In the genomic region with DNA sequence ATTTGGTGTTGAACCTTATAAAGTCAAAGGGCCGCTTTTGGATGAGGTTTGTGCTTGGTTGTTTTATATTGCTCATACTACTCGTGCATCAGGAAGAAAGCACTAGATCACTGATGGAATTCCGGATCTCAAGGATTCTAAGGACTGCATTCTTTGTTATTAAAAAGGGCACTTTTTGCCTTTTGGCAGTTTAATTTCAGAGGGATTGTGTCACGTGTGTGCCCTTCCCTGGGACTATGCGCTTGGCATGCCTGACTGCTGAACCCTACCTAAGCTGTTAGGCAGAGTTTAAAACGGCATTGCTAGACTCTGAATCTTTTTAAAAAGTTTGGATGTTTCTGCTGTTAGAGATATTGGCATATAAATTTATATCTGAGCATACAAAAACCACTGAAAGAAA, we compare ENCODE assay signal across 12 mouse cellular contexts. TPM values are rescaled to one million over a fixed set of nuclear protein-coding genes. Genes with fewer than 3 reads are reported as not detected.
DNase-seq lines count a peak whose midpoint lies in the region; ATAC-seq lines count a peak whose summit lies in the region.
"Had no signal": no experiment of that assay in that cellular context is flagged by ENCODE, and none has a peak within 500 bp of the region (broad histone marks: within the 10 kb centered on the region; RNA-seq: fewer than 3 reads in every experiment).

No protein-coding gene starts in this region.

- peak overlapping the region; percentile 74 for H3K9ac ChIP-seq in forebrain, embryonic 11.5 days (ENCODE audit: low read length)
- peak overlapping the region; percentile 50 for H3K9ac ChIP-seq in hindbrain, embryonic 16.5 days (ENCODE audit: low read depth, low read length)
- peak overlapping the region; percentile 56 for H3K9ac ChIP-seq in midbrain, embryonic 13.5 days (replicated peaks)
- H3K9ac ChIP-seq in heart, embryonic 11.5 days (ENCODE audit: low read depth, low read length): no peak overlapping the region
- H3K9ac ChIP-seq: liver, embryonic 14.5 days had no signal

- peaks cover 4% of the 10 kb centered on the region; the same call in 1 of the 2 replicates for H3K4me1 ChIP-seq in forebrain, embryonic 11.5 days (replicated peaks; ENCODE audit: control insufficient read depth, insufficient read depth, low read length)
- peaks cover 5% of the 10 kb centered on the region for H3K4me1 ChIP-seq in hindbrain, embryonic 16.5 days (ENCODE audit: control insufficient read depth, insufficient read depth, low read depth, low read length)
- H3K4me1 ChIP-seq in midbrain, embryonic 13.5 days (replicated peaks): peaks cover 30% of the 10 kb centered on the region
- H3K4me1 ChIP-seq in heart, embryonic 11.5 days (ENCODE audit: control insufficient read depth, insufficient read depth, low read length): no peaks in the 10 kb centered on the region; the same call in 1 of the 2 replicates

- peak; percentile 27 for DNase-seq in heart, adult 11 months
- no peak for DNase-seq in heart, postnatal 14 days
- DNase-seq in forebrain, embryonic 11.5 days (ENCODE audit: low spot score): no peak
- no peak for DNase-seq in testis, postnatal 10 days (ENCODE audit: low spot score)
- no peak for DNase-seq in layer of hippocampus, adult 18-20 months (ENCODE audit: low spot score in 2 of 2)
- DNase-seq: right cerebral cortex, postnatal 4 days had no signal

- no peaks in the 10 kb centered on the region for H3K27me3 ChIP-seq in forebrain, embryonic 11.5 days (ENCODE audit: control insufficient read depth, insufficient read depth, low read length)
- H3K27me3 ChIP-seq in hindbrain, embryonic 16.5 days (replicated peaks; ENCODE audit: control insufficient read depth, insufficient read depth, low read length): no peaks in the 10 kb centered on the region
- no peaks in the 10 kb centered on the region for H3K27me3 ChIP-seq in midbrain, embryonic 13.5 days
- H3K27me3 ChIP-seq in heart, embryonic 11.5 days (ENCODE audit: control insufficient read depth, insufficient read depth, low read length): peaks cover 3% of the 10 kb centered on the region; the same call in 1 of the 2 replicates

- no peaks in the 10 kb centered on the region for H3K36me3 ChIP-seq in forebrain, embryonic 11.5 days (ENCODE audit: control insufficient read depth, insufficient read depth, low read length)
- no peaks in the 10 kb centered on the region for H3K36me3 ChIP-seq in hindbrain, embryonic 16.5 days (ENCODE audit: control insufficient read depth, insufficient read depth, low read length)
- no peaks in the 10 kb centered on the region for H3K36me3 ChIP-seq in midbrain, embryonic 13.5 days
- no peaks in the 10 kb centered on the region for H3K36me3 ChIP-seq in heart, embryonic 11.5 days (ENCODE audit: control insufficient read depth, insufficient read depth, low read length)

- 43% methylated on average over 6 of the region's 6 CpGs for WGBS in forebrain, embryonic 11.5 days
- 57% methylated on average over 6 of the region's 6 CpGs for whole genome bisulfite sequencing in hindbrain, embryonic 16.5 days
- 41% methylated on average over 6 of the region's 6 CpGs for WGBS in midbrain, embryonic 13.5 days
- WGBS in heart, embryonic 11.5 days (ENCODE audit: insufficient replicate concordance): 83% methylated on average over 6 of the region's 6 CpGs

- H3K9me3 ChIP-seq in forebrain, embryonic 11.5 days (ENCODE audit: control insufficient read depth, low read length): no peaks in the 10 kb centered on the region
- no peaks in the 10 kb centered on the region for H3K9me3 ChIP-seq in hindbrain, embryonic 16.5 days (ENCODE audit: control insufficient read depth, low read length)
- H3K9me3 ChIP-seq in midbrain, embryonic 13.5 days: no peaks in the 10 kb centered on the region
- H3K9me3 ChIP-seq in heart, embryonic 11.5 days (replicated peaks; ENCODE audit: control insufficient read depth, low read length): no peaks in the 10 kb centered on the region

- intact Hi-C loops in heart, postnatal 14 days (cut with DNase I): loop anchor here (5.0 kb wide), 1 partner anchor 593 kb away; no protein-coding TSS in a partner anchor

- peak overlapping the region; percentile 80 for H3K4me3 ChIP-seq in forebrain, embryonic 11.5 days (ENCODE audit: low read depth, low read length)
- H3K4me3 ChIP-seq in hindbrain, embryonic 16.5 days (ENCODE audit: low read length): peak overlapping the region; percentile 45
- H3K4me3 ChIP-seq in midbrain, embryonic 13.5 days (replicated peaks): peak overlapping the region; percentile 95
- H3K4me3 ChIP-seq in heart, embryonic 11.5 days (ENCODE audit: low read depth, low read length): no peak overlapping the region

- H3K27ac ChIP-seq in forebrain, embryonic 11.5 days (ENCODE audit: low read depth, low read length): peak overlapping the region; percentile 77
- no peak overlapping the region for H3K27ac ChIP-seq in hindbrain, embryonic 16.5 days (ENCODE audit: low read depth, low read length)
- peak overlapping the region; percentile 45 for H3K27ac ChIP-seq in midbrain, embryonic 13.5 days
- H3K27ac ChIP-seq in heart, embryonic 11.5 days (ENCODE audit: low read depth, low read length): no peak overlapping the region
- H3K27ac ChIP-seq: liver, embryonic 14.5 days; macrophage had no signal

- no peak for ATAC-seq in forebrain, embryonic 11.5 days (replicated peaks; ENCODE audit: low FRiP score)
- no peak for ATAC-seq in hindbrain, embryonic 16.5 days
- ATAC-seq in midbrain, embryonic 13.5 days: no peak
- ATAC-seq in heart, embryonic 11.5 days (replicated peaks; ENCODE audit: insufficient number of reproducible peaks, low FRiP score, low TSS enrichment): no peak

- H3K4me2 ChIP-seq in forebrain, embryonic 11.5 days (ENCODE audit: low read depth, low read length, severe bottlenecking): peak overlapping the region; percentile 56
- peak overlapping the region; percentile 56 for H3K4me2 ChIP-seq in hindbrain, embryonic 16.5 days (ENCODE audit: low read length)
- peak overlapping the region; percentile 62 for H3K4me2 ChIP-seq in midbrain, embryonic 13.5 days (replicated peaks)
- no peak overlapping the region for H3K4me2 ChIP-seq in heart, embryonic 11.5 days

RNA-seq across cellular contexts. Expression of gene Id4, which starts 4.0 kb away (rescaled TPM):
- 1 to 10 TPM; 1.1 to 1.8 TPM for total RNA-seq in heart, postnatal 14 days (2021)
- polyA plus RNA-seq in forebrain, embryonic 11.5 days (2014; fragmentation: Nextera tagmentation; extraction: Ambion mirVana): 182 and 187 TPM in 2 replicates
- polyA plus RNA-seq in hindbrain, embryonic 16.5 days (2015; fragmentation: Nextera tagmentation; extraction: Ambion mirVana): 20.2 and 59.5 TPM in 2 replicates
- 124 and 162 TPM in 2 replicates for polyA plus RNA-seq in midbrain, embryonic 13.5 days (2015; fragmentation: Nextera tagmentation; extraction: Ambion mirVana)
- total RNA-seq in layer of hippocampus, adult 18-20 months (2021): 10 to 100 TPM; 52.9 to 53.3 TPM
- polyA plus RNA-seq in heart, embryonic 11.5 days (2014; fragmentation: Nextera tagmentation; extraction: Ambion mirVana): 3.2 and 4.9 TPM in 2 replicates
- total RNA-seq: neutrophil, adult 5-6 weeks had no signal
- polyA plus RNA-seq: macrophage had no signal

Comparison
In these comparisons a context has a peak if more than half of its experiments do, and no peak if none do; other contexts are left out.
1. H3K27ac ChIP-seq: peak in forebrain, embryonic 11.5 days (single experiment) and midbrain, embryonic 13.5 days (single experiment); none in hindbrain, embryonic 16.5 days (single experiment) and heart, embryonic 11.5 days (single experiment).